18 mouse cellular contexts compared by ENCODE assay signal in the genomic region with DNA sequence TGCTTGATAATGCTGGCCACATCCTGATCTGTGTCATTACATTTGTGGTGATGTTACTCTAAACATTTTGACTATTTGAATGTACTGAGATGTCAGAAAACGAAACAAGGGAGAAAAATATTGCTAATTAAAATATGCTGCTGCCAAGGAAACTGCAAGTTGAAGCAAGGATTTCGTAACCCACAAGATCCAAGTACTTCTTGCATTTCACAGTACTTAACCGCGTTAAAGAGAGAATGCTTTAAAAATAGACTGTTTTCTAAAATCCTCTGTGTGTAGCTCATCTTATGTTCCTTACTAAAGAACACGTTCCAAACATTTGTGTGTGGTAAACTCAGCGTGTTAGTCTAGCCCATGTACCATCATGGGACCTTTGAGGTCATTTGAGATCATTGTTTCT.
DNase-seq lines count a peak whose midpoint lies in the region; ATAC-seq and TF ChIP-seq lines count a peak whose summit lies in the region.
"Had no signal": no experiment of that assay in that cellular context is flagged by ENCODE, and none has a peak within 500 bp of the region (broad histone marks: within the 10 kb centered on the region; RNA-seq: fewer than 3 reads in every experiment).

No protein-coding gene starts in this region.

- H3K27me3 ChIP-seq in stomach, postnatal 0 days (ENCODE audit: control insufficient read depth, insufficient read depth, low read length): no peaks in the 10 kb centered on the region
- H3K27me3 ChIP-seq: hindbrain, embryonic 13.5 days; intestine, embryonic 15.5 days; liver, embryonic 15.5 days; midbrain, embryonic 13.5 days; neural tube, embryonic 13.5 days had no signal

- peak; percentile 58 for ATAC-seq in frontal cortex, adult (ENCODE audit: low TSS enrichment)
- no peak for ATAC-seq in stomach, postnatal 0 days (ENCODE audit: low FRiP score, low TSS enrichment)
- ATAC-seq: intestine, embryonic 15.5 days; midbrain, embryonic 13.5 days had no signal

- no peaks in the 10 kb centered on the region for H3K36me3 ChIP-seq in stomach, postnatal 0 days (ENCODE audit: control insufficient read depth, insufficient read depth, low read length)

- no peak overlapping the region for H3K4me3 ChIP-seq in stomach, postnatal 0 days (ENCODE audit: low read depth, low read length)
- H3K4me3 ChIP-seq: embryonic facial prominence, embryonic 10.5 days; heart, embryonic 10.5 days; hindbrain, embryonic 13.5 days; intestine, embryonic 15.5 days; liver, embryonic 15.5 days; midbrain, embryonic 13.5 days; neural tube, embryonic 13.5 days had no signal

- no peaks in the 10 kb centered on the region for H3K4me1 ChIP-seq in stomach, postnatal 0 days (replicated peaks; ENCODE audit: control insufficient read depth, insufficient read depth)
- H3K4me1 ChIP-seq: embryonic facial prominence, embryonic 10.5 days; heart, embryonic 10.5 days; intestine, embryonic 15.5 days; midbrain, embryonic 13.5 days; neural tube, embryonic 13.5 days had no signal

- TF ChIP-seq EP300 in stomach, postnatal 0 days (optimal IDR thresholded peaks at IDR 0.05): no peak

- no peak overlapping the region for H3K27ac ChIP-seq in stomach, postnatal 0 days (replicated peaks)
- H3K27ac ChIP-seq: embryonic facial prominence, embryonic 10.5 days; heart, embryonic 10.5 days; hindbrain, embryonic 13.5 days; intestine, embryonic 15.5 days; midbrain, embryonic 13.5 days; neural tube, embryonic 13.5 days had no signal

- H3K9ac ChIP-seq in stomach, postnatal 0 days (ENCODE audit: low read length): no peak overlapping the region
- H3K9ac ChIP-seq: hindbrain, embryonic 13.5 days; intestine, embryonic 15.5 days; liver, embryonic 15.5 days; midbrain, embryonic 13.5 days; neural tube, embryonic 13.5 days had no signal

- no peak overlapping the region for H3K4me2 ChIP-seq in stomach, postnatal 0 days (replicated peaks; ENCODE audit: low read depth)
- H3K4me2 ChIP-seq: hindbrain, embryonic 13.5 days; intestine, embryonic 15.5 days; midbrain, embryonic 13.5 days; neural tube, embryonic 13.5 days had no signal

- no peak for TF ChIP-seq CTCF in stomach, postnatal 0 days (IDR thresholded peaks at IDR 0.05; ENCODE audit: low read depth)

- 77% methylated on average over 6 of the region's 6 CpGs for WGBS in stomach, postnatal 0 days

- no peaks in the 10 kb centered on the region for H3K9me3 ChIP-seq in stomach, postnatal 0 days (ENCODE audit: control insufficient read depth, low read length)
- H3K9me3 ChIP-seq: embryonic facial prominence, embryonic 10.5 days; heart, embryonic 10.5 days; hindbrain, embryonic 13.5 days; intestine, embryonic 15.5 days; liver, embryonic 15.5 days; midbrain, embryonic 13.5 days; neural tube, embryonic 13.5 days had no signal

- no peak for DNase-seq in frontal cortex, postnatal 25 days (ENCODE audit: low spot score in 2 of 2)
- DNase-seq in lung, postnatal 25 days (ENCODE audit: low spot score): peak; percentile 31
- DNase-seq in lung, postnatal 10 days: no peak
- peak; percentile 40 for DNase-seq in induced T-regulatory cell, adult 2 months (ENCODE audit: low read depth)
- DNase-seq in telencephalon, adult 2 months (ENCODE audit: low read depth, low spot score): peak; percentile 39
- DNase-seq in urinary bladder, adult 18-20 months (ENCODE audit: low spot score in 2 of 2): no peak
- DNase-seq in stomach, postnatal 0 days (ENCODE audit: low spot score): no peak
- DNase-seq: cerebellum, adult 8-10 months; gastrocnemius, postnatal 10 days; kidney, postnatal 36 days had no signal

Comparison
In these comparisons a context has a peak if more than half of its experiments do, and no peak if none do; other contexts are left out.
1. DNase-seq: peak in lung, postnatal 25 days (single experiment), induced T-regulatory cell, adult 2 months (single experiment) and telencephalon, adult 2 months (single experiment); none in frontal cortex, postnatal 25 days (0 of 2), lung, postnatal 10 days (single experiment), urinary bladder, adult 18-20 months (0 of 2) and stomach, postnatal 0 days (single experiment).